Mouse (Mus musculus) testis, postnatal 14 days (tissue): Measurements from ENCODE around the gene Actr6.

Experiments used
- DNase-seq: peaks from one replicate; pipeline ENCODE4 v3.0.0; 2021; ENCODE audit warnings: low spot score

Gene Actr6

DNA sequence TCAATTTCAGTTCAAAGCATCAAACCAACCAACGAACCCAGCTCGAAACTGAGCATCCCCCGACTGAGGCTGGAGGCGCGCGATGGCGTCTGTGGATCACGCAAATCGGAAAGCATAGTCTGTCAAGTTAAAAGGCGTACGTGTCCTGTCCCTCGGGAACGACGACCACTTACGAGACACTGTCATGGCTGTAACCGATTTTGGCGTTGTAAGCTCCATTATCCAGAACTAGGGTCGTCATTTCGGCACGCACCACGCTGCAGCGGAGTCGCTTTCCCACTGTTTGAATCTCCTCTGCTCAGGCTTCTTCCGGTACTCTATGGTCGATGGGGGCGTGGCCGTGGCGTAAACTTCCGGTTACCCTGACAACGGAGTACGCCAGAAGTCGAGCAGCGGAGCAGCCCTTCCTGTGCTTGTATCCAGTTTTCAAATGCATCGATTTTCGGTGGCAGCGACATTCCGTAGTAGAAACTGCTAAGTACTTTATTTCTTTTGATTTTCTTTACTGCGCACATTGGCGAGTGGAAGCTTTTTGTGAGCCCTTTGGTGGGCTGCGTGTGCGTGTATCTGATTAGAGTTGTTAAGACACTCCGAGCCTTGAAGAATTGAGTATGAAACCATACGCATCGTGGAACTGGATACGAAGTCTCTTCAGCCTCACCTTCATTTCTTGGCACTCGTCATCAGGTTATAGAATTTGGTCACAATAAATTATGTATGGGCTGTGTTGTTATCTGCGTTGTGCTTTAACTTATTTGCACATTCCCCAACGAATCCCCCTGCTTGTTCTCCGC lies at the start of gene Actr6:
Gene Actr6, minus strand, starts transcription at position 295 of the 794 bp plus-strand sequence.
- peak; percentile 93 for DNase-seq

DNA sequence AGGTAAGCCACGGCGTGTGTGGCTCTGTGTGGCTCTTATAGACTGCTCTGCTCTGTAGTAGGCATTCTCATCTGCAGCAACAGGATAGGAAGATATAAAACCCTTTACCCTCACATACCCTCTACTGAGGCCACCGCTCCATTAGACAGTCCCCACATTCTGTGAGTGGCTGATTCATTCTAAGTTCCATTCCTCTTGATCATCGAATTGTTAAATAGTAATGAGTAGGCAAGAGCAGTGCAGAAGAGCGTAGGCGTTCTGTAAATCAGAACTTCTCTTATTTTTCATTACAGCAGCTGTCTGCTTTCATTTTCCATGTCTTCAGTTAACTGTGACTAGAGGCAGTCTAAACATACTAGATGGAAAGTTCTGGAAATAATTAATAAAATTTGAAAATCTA lies 43.9 kb upstream of the Actr6 start:
- no peak for DNase-seq

GRCm38 (mm10) chr10:89771894-89772293 lies 39.8 kb upstream of the Actr6 start:
- no peak for DNase-seq

- no peak for DNase-seq
These were observed 37.0 kb upstream of the Actr6 start for GRCm38 (mm10) chr10:89769096-89769495.

DNA sequence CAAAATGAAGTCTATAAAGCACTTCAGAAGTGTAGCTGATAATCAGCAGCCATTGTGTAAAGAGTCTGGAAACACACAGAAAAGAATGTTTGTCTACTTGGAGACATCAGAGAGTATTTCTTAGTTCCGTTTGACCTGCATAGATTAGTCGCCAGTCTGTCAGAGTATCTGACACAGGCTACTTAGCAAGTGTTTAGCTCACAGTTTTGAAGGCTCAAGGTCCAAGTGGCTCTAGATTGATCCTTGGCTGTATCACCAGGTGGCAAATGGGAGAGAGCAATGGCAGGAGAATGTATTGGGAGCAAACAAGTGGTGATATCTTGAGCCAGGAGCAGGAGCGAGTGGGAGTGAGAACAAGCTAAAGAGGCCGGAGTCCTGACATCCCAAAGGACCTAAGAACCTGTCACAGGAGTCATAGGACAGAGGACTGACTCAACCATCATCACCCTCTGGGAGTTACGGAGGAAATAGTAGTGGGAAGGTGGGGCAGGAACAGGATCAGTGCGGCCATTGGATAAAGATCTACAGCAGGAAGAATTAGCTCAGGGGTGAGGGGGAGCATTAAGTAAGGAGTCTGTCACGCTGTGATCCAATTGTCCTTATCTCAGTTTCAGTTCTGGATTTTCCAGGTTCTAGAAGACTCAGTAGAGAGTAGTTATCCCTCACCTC lies 36.4 kb upstream of the Actr6 start:
- DNase-seq: no peak

DNA sequence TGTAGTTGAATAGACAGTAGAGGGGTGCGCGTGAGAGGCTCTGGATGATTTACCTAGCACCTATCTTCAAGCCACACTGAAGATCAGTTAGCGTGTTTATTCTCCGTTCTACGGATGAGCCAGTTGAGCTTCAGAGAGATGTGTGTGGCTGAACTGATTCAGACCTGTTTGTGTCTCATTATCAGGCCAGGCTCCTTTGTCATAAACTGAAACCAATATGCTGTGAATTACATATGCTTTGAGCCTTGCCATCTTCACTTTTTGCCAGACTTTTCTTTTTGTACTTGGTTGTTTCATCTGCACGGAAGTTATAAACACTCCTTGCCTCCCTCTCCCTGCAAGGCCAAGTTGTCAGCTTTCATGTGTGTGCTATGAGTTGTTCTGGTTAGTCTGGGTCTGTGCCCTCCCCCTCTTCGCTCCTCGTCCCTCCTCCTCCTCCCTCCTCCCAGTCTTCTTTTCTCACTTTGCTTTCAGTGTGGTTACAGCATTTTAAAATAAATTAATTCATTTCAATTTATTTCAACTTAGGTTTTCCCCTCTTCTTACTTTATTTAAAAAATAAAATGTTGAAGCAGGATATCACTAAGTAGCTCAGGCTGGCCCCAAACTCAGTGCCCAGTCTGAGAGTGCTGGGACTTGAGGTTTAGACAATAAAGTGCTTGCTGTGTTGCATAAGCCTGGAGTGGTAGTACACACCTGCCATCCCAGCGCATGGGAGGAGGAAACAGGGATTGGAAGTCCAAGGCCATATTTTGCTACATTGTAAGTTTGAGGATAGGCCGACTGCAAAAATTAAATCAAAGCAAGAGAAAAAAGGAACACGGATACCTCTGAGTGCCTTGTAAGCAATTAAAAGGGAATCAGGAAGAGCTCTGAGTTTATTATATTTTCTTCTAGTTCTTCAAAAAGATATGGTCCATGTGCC lies 34.0 kb upstream of the Actr6 start:
- DNase-seq: peak; percentile 35

DNA sequence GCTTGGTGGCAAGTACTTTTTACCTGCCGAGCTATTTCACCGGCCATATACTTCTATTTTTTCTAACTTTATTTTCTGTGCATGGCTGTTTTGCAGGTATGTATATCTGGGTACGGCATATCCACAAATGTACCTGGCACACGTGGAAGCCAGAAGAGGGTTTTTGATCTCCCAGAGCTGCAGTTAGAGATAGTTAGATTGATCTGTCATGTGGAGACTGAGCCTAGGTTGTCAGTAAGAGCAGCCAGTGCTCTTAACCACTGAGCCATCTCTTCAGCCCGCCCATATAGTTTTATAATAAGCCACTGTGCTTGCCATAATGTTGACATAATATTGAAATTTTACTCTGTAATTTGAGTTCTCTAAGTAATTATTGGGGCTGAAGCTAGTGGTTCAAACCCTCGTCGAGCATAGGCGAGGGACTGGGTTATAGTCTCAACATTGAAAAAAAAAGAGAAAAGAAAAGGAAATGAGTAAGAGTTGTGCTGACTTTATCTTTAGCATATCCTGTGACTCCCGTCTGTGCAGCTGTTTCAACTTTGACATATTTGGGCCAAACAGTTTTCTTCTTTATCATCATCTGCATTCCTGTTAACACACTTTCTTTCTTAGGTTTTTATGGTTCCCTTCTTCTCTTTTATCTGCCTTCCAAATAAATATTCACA lies 32.5 kb upstream of the Actr6 start:
- DNase-seq: no peak

DNA sequence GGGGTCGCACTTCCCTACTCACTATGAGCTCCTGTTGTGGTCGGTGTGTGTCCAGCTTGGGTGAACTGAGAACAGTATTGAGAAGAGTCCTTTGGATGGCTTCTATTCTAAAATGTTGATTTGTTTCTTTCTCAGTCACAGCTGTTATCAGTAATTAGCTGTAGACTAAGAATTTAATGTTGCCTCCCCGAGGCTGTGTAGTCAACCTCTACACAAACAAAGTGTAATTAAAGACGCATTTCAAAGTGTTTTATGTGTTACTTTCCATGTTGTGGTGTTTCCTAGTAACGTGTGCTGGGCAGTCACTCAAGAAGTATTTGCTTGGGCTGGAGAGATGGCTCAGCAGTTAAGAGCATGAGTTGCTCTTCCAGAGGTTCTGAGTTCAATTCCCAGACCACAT lies 28.7 kb upstream of the Actr6 start:
- DNase-seq: no peak

- DNase-seq: no peak
These were observed 23.1 kb upstream of the Actr6 start for GRCm38 (mm10) chr10:89755231-89755630.

- DNase-seq: no peak
These were observed 19.0 kb upstream of the Actr6 start for GRCm38 (mm10) chr10:89751069-89751468.

DNA sequence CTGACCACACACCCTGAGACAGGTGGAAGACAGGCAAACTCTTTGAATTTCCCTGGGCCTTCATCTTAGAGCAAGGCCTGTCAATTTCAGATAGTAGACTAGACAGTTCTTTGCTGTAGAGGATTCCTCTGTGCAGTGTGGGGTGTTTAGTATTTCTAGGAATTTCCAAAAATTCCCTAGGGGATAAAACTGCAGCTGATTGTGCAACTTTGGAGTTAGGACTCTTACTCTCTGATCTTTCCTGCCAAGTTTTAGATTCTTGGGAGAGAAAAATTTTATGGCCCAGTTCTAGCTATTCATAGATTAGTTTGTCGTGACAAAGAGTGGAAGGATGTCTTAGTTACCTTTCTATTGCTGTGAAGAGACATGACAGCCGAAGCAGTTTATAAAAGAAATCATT lies 16.5 kb upstream of the Actr6 start:
- DNase-seq: no peak

- DNase-seq: no peak
These were observed 15.8 kb upstream of the Actr6 start for GRCm38 (mm10) chr10:89747911-89748310.

DNA sequence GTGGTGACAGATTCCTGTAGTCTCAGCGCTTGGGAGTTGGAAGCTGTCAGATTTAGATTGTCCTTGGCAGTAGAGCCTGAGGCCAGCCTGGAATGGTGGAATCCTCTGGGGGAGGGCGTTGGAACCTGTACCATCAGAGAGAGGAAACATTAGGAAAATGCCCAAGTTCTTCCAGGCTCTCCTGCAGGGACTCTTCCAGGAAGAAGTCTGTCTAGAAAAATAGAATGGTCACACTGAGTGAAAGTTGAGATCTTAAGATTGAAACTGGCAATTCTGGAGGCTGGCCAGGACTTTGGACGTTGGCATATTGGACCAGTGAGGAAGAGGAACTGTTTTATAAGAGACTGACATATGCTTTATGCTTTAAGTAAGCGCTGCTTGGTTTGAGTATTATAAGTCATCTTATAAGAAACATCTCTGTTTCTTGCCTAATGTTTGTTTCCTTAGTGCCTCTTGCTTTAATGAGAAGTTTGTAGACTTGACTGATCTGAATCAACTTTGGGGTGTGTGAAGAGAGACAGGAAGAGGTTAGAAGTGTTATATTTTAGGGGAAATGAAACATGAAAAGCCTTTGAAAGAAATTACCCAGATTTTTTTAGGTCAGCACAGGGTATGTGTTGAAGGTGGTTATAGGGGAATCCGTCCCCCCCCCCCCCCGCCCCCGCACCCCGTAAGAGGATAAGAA lies 15.3 kb upstream of the Actr6 start:
- DNase-seq: no peak

- DNase-seq: no peak
These were observed 14.5 kb upstream of the Actr6 start for GRCm38 (mm10) chr10:89746581-89746980.

DNA sequence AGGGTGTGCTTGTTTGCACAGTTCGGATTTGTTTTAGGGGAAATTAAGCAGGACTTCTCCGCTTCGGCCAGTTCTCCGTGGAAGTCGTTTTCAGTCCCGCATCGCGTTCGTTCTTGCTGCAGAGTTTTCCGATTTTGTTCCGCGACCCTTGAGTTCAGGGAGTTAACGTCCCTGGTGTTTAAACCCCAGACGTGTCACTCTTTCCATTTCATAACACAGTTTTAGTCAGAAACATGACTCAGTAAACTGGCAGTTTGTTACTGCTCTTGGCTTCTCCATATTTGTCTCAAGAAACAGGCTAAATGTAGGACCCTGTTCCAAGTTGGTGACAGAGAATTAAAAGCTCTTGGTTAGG lies 13.5 kb upstream of the Actr6 start:
- no peak for DNase-seq

DNA sequence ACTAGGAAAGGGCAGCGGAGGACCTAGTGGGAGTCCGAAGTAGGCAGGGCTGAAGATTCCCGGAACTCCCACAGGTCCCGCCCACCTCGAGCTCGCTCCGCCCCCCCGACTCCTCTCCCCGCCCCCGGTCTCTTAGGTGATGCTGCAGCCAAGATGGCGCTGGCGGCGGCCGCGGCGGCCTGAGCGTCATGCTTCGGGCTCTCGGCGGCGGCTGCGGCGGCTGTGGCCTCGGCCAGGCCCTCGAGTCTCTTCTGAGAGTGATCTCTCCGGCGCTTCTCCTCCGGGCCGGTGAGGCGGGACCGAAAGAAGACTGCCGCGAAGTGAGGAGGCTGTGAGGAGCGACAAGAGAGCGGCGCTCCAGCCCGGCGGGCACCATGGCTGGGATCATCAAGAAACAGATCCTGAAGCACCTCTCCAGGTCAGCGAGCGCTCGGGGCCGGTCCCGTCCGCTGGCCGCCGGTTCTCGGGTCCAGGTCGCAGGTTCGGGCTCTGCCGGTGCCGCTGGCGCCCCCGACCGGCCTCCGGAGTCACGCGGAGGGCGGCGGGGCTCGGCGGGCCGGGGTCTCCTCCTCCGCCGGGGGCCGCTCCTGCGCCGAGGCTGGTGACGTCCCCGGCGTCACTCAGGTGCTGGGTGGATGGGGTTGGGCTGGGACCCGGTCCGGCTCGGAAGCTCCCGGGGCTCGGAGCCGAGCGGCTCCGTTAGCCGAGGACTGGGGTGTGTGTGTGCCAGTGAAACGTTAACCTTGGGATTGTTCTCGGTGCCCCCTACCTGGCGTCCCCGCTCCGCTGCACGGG lies 13.0 kb upstream of the Actr6 start, which contains the start of gene Uhrf1bp1l:
Gene Uhrf1bp1l, plus strand, starts transcription at position 121 of the 795 bp plus-strand sequence.
- DNase-seq: peak; percentile 93

GRCm38 (mm10) chr10:89744341-89744740 lies 12.2 kb upstream of the Actr6 start:
- DNase-seq: no peak

- no peak for DNase-seq
These were observed 11.2 kb upstream of the Actr6 start for GRCm38 (mm10) chr10:89743266-89743665.

DNA sequence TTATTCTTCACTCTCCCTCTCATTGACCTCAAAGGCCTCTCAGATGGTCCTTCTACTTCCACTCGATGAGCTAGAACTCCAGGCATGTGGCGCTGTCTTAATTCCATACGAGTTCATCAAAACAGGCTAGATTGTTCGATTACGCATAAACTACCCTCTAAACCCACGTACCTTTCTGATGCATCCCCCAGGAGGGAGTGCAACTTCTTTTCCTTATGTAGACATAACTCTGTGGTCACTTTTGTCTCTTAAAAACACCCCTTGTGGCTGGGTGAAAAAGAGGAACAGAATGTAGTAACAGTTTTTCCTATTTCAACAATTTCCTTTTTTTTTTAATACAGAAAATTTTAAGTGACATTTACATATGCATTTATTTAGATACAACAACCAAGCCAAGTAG lies 8.9 kb upstream of the Actr6 start:
- no peak for DNase-seq

- DNase-seq: peak; percentile 43
These were observed 7.6 kb upstream of the Actr6 start for GRCm38 (mm10) chr10:89739703-89740102.

- DNase-seq: no peak
These were observed 6.3 kb upstream of the Actr6 start for GRCm38 (mm10) chr10:89738395-89738794.
